ENCODE assay signal across 18 mouse cellular contexts in the genomic region with DNA sequence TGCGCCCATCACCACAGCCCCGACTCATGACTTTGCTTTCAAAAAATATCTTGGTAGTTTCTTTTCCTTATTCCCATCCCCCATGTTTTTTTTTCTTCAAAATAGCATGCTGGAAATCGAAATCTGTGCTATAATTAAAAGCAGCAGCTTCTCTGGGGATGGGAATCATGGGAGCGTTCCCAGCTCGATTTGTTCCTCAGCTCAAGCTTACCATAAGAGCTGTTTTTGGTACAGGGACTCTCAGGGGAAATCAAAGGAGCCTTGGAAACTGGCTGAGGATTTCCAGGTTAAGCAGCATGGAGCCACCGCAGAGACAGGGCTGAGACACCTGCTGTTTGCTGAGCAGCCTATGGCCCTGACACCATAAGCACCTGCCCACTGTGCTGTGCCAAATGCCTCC.
DNase-seq lines count a peak whose midpoint lies in the region; ATAC-seq lines count a peak whose summit lies in the region.
"Had no signal": no experiment of that assay in that cellular context is flagged by ENCODE, and none has a peak within 500 bp of the region (broad histone marks: within the 10 kb centered on the region; RNA-seq: fewer than 3 reads in every experiment).

No protein-coding gene starts in this region.

- 77% methylated on average over 6 of the region's 6 CpGs for WGBS in heart, embryonic 12.5 days

- DNase-seq in cerebellum, postnatal 10 days, result peak; percentile 7 to 24
- no peak for DNase-seq in cerebellum, adult 11-12 months
- DNase-seq in heart, adult 9 months (ENCODE audit: low spot score in 2 of 2), result peak; percentile 15 to 35
- peak; percentile 48 to 67 for DNase-seq in left cerebral cortex, postnatal 14 days (ENCODE audit: low spot score in 2 of 2)
- DNase-seq in left cerebral cortex, postnatal 4 days, result no peak
- peak; percentile 12 to 31 for DNase-seq in right cerebral cortex, postnatal 36 days (ENCODE audit: low spot score in 2 of 2)
- DNase-seq in thymus, postnatal 25 days, result no peak
- DNase-seq: gastrocnemius, postnatal 25 days; lung, embryonic 14.5 days; midbrain, embryonic 14.5 days had no signal

- ATAC-seq in heart, embryonic 12.5 days (ENCODE audit: insufficient number of reproducible peaks, low FRiP score), result no peak
- ATAC-seq: CD4-positive, CD25-positive, alpha-beta regulatory T cell, adult 4 months; intestine, postnatal 0 days had no signal

- no peak overlapping the region for H3K27ac ChIP-seq in heart, embryonic 12.5 days (ENCODE audit: poor library complexity, severe bottlenecking)
- H3K27ac ChIP-seq: embryonic facial prominence, embryonic 15.5 days; hindbrain, embryonic 15.5 days; limb, embryonic 10.5 days had no signal

- no peaks in the 10 kb centered on the region for H3K9me3 ChIP-seq in heart, embryonic 12.5 days (replicated peaks)
- H3K9me3 ChIP-seq: embryonic facial prominence, embryonic 15.5 days; G1E; hindbrain, embryonic 15.5 days; limb, embryonic 10.5 days had no signal

- no peak overlapping the region for H3K4me3 ChIP-seq in heart, embryonic 12.5 days
- H3K4me3 ChIP-seq: embryonic facial prominence, embryonic 15.5 days; hindbrain, embryonic 15.5 days; limb, embryonic 10.5 days had no signal

- no peaks in the 10 kb centered on the region for H3K27me3 ChIP-seq in heart, embryonic 12.5 days (replicated peaks)
- H3K27me3 ChIP-seq: embryonic facial prominence, embryonic 15.5 days; hindbrain, embryonic 15.5 days had no signal

- no peaks in the 10 kb centered on the region for H3K36me3 ChIP-seq in heart, embryonic 12.5 days
- H3K36me3 ChIP-seq: embryonic facial prominence, embryonic 15.5 days; G1E; hindbrain, embryonic 15.5 days; limb, embryonic 10.5 days had no signal

- no peak overlapping the region for H3K4me2 ChIP-seq in heart, embryonic 12.5 days
- H3K4me2 ChIP-seq: embryonic facial prominence, embryonic 15.5 days; hindbrain, embryonic 15.5 days; liver, embryonic 11.5 days; lung, embryonic 14.5 days had no signal

- no peaks in the 10 kb centered on the region for H3K4me1 ChIP-seq in heart, embryonic 12.5 days (replicated peaks)
- H3K4me1 ChIP-seq: hindbrain, embryonic 15.5 days had no signal

- intact Hi-C loops in left cerebral cortex, postnatal 14 days (cut with DNase I), result loop anchor here (5.0 kb wide), 1 partner anchor 90 kb away; no protein-coding TSS in a partner anchor
- intact Hi-C loops in left cerebral cortex, postnatal 4 days (cut with DNase I), result no loop called here

- no peak overlapping the region for H3K9ac ChIP-seq in heart, embryonic 12.5 days
- H3K9ac ChIP-seq: embryonic facial prominence, embryonic 15.5 days; hindbrain, embryonic 15.5 days; lung, embryonic 14.5 days had no signal

Comparison
In these comparisons a context has a peak if more than half of its experiments do, and no peak if none do; other contexts are left out.
1. DNase-seq: peak in cerebellum, postnatal 10 days (2 of 2), heart, adult 9 months (2 of 2), left cerebral cortex, postnatal 14 days (2 of 2) and right cerebral cortex, postnatal 36 days (2 of 2); none in cerebellum, adult 11-12 months (single experiment), left cerebral cortex, postnatal 4 days (single experiment) and thymus, postnatal 25 days (single experiment).